Mouse (Mus musculus): ENCODE measurements at regions not wholly inside any gene's neighbourhood (a gene's known extent, or its start where the extent isn't known, plus 50 kb on each side); places are given as distances from the start of the nearest gene placed in this dataset.

GRCm38 (mm10) chr14:25064190-25064947 lies 394.6 kb upstream of the Zmiz1 start:
- CTCF ChIA-PET: no interaction called here

GRCm38 (mm10) chr14:25067435-25067834 lies 391.6 kb upstream of the Zmiz1 start:
- CTCF ChIA-PET: no interaction called here

- CTCF ChIA-PET: no interaction called here
These were observed 390.6 kb upstream of the Zmiz1 start for GRCm38 (mm10) chr14:25068430-25068829.

GRCm38 (mm10) chr14:25073143-25073542 lies 385.8 kb upstream of the Zmiz1 start:
- CTCF ChIA-PET: no interaction called here

- CTCF ChIA-PET: no interaction called here
These were observed 384.8 kb upstream of the Zmiz1 start for GRCm38 (mm10) chr14:25074022-25074800.

- CTCF ChIA-PET: no interaction called here
These were observed 384.1 kb upstream of the Zmiz1 start for GRCm38 (mm10) chr14:25074891-25075290.

DNA sequence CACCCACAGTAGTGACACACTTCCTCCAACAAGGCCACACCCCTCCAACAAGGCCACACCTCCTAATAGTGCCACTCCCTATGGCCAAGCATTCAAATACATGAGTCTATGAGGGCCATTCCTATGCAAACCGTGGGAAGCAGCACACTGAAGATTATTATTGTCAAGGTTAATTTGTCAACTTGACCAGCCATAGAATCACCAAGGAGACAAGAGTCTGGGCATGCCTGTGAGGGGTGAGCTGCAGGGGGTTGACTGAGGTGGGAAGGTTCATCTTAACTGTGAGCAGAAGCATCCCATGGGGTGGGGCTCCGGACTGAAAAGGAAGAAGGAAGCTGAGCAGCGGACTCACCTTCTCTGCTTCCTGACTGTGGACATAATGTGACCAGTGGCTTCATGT lies 378.6 kb upstream of the Zmiz1 start:
- CTCF ChIA-PET: interaction anchor here (0.6 kb wide), 1 partner anchor 496 kb away, joined by 7 read pairs; no protein-coding TSS in a partner anchor

DNA sequence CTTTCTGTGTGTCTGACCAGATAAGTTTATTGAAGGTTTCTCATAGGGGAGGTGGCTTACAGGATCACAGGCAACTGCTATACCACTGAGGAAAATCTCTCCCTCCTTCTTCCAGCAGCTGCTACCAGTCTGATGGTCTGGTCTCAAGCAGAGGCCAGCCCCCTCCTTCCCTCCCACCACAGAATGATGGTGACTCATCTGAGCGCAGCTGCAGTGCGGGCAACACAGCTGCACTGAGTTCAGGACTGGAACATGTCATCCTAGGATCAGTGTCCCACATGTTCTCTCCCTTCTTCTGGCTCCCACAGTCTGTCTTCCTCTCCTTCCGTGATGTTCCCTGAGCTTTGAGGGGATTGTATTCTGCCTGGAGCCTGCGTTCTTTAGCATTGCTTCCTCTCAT lies 375.1 kb upstream of the Zmiz1 start:
- CTCF ChIA-PET: no interaction called here

DNA sequence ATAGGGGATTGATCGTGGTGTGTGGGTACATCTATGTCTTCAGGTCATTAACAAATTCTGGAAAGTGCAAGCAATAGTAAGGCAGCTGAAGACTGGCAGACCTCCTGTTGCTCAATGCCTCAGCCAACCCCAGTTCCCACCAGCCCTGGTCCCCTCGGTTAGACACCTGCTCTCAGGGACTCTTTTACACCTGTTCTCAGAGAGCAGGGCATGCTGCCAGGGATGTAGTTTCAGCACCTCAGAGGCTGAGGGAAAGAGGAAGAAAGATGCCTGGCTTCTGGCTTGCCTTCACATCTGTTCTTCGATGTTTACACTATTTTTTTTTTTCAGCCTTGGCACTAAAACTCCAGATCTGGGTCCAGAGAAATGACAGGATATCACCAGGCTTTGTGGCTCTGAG lies 362.2 kb upstream of the Zmiz1 start:
- CTCF ChIA-PET: interaction anchor here (0.6 kb wide), 1 partner anchor 459 kb away, joined by 3 read pairs; no protein-coding TSS in a partner anchor

- CTCF ChIA-PET: no interaction called here
These were observed 353.6 kb upstream of the Zmiz1 start for GRCm38 (mm10) chr14:25105391-25105790.

GRCm38 (mm10) chr14:25106451-25106850 lies 352.5 kb upstream of the Zmiz1 start:
- CTCF ChIA-PET: no interaction called here

- CTCF ChIA-PET: interaction anchor here (0.6 kb wide), 1 partner anchor 429 kb away, joined by 16 read pairs; no protein-coding TSS in a partner anchor
These were observed 350.8 kb upstream of the Zmiz1 start for GRCm38 (mm10) chr14:25108101-25108652.

GRCm38 (mm10) chr14:25108701-25109290 lies 350.2 kb upstream of the Zmiz1 start:
- CTCF ChIA-PET: no interaction called here

DNA sequence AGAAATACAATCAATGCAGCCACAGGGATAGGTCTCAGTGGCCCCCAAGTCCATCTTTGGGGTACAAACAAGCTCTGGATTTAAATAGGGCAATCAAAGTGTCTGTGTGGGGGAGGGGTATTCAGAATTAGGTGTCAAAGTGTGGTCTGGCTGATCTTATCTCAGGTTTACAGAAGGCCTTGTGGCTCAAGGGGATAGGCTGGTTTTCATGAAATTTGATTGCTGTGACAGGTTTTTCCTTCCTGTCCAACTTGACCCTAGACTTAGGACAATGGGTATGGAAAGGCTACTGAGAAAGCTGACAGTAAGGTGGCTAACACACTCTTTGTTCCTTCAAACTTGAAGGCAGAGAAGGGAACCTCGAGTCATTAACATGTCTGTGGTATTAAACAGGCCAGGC lies 349.3 kb upstream of the Zmiz1 start:
- CTCF ChIA-PET: no interaction called here

DNA sequence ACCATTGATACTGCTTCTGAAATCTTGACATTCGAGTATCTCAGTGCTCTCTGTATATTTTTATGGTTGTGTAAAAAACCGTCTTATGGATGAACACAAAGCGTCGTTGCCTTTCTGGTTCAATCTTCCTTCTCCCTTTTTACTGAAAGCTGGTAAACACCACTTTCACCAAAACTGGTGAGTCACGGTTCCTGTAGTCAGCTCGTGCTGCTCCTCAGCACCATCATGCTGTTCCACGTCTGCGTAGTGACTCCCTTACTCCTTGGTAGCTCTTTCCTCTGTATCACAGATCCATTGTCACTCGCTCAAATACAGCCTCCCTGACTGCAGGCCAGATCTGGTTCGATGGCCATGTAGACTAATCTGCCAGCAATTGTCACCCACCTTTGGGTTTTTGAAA lies 346.2 kb upstream of the Zmiz1 start:
- CTCF ChIA-PET: no interaction called here

DNA sequence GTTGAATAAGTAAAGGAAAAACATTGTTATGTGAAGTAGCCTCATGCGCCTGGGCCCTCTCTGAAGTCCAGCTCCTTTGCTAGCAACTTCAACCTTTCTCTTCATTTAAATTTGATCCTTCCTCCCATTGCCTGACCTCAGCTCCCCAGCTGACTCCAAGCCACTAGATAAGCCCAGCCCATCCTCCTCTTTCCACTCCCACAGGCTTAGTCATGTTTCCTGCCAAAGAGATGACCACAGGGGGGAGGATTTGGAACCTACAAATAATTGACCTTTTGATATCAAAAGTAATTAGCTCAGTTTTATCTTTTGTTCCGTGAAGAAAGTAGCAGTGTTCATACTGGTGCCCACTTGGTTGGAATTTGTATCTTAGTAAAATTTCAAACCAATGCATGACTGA lies 345.7 kb upstream of the Zmiz1 start:
- CTCF ChIA-PET: no interaction called here

DNA sequence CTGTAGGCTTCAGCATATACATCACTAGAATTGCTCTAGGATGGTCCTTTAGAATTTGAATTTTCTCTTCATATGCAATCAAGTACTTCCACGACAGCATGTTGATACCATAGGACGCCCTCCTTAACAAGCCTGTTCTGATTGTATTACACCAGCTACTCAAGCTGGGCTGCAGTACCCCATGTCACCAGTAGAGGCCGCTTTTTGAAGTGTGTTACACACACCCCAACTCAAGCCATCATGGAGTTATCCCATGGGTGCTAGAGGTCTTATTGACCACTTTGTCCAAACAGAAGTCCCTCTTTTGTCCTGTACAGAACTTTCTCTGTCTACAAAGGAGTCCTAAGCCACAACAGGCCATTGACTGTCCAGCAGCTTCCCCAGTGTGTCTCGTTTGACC lies 342.6 kb upstream of the Zmiz1 start:
- CTCF ChIA-PET: interaction anchor here (0.6 kb wide), 1 partner anchor 562 kb away, joined by 3 read pairs; no protein-coding TSS in a partner anchor

- CTCF ChIA-PET: no interaction called here
These were observed 339.0 kb upstream of the Zmiz1 start for GRCm38 (mm10) chr14:25119999-25120398.

GRCm38 (mm10) chr14:25120506-25120905 lies 338.5 kb upstream of the Zmiz1 start:
- CTCF ChIA-PET: no interaction called here

DNA sequence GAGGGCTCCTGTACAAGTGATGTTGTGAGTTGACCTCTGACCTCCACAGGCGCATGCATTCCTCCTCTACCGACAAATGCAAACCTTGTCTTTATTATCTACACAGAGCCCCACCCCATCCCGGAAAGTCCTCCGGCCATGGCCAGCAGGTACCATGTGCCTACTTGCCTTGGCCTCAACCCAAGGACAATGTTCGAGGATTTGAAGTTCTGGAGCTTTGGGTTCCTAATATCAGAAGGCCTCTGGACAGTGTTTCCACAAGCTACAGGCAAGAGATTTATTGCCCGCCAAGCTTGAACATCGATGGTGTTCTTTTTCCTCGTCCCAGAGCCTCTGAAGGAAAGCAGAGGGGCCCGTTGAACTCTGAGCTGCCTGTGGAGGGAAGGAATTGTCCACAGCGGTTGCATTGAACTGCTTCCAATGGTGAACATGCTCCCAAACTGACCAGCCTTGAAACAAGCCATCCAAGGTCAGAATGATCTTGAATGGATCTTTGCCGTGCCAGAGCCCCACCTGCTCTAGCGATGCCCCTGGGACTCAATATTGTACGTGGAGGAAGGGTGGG lies 335.9 kb upstream of the Zmiz1 start:
- CTCF ChIA-PET: interaction anchor here (0.6 kb wide), 1 partner anchor 80 kb away, joined by 7 read pairs; no protein-coding TSS in a partner anchor

- CTCF ChIA-PET: interaction anchor here (0.6 kb wide), 1 partner anchor 79 kb away, joined by 7 read pairs; no protein-coding TSS in a partner anchor
These were observed 335.2 kb upstream of the Zmiz1 start for GRCm38 (mm10) chr14:25123541-25124337.

All from spleen, embryonic (tissue).